Mouse (Mus musculus) CD4-positive, CD25-positive, alpha-beta regulatory T cell, adult 2 months (primary cell): ENCODE data around the gene Garnl3.

ENCODE experiments used
- DNase-seq: peaks from one replicate; pipeline ENCODE4 v3.0.0-alpha.2; 2012; ENCODE audit warnings: low read depth, low spot score

Garnl3 gene

DNA sequence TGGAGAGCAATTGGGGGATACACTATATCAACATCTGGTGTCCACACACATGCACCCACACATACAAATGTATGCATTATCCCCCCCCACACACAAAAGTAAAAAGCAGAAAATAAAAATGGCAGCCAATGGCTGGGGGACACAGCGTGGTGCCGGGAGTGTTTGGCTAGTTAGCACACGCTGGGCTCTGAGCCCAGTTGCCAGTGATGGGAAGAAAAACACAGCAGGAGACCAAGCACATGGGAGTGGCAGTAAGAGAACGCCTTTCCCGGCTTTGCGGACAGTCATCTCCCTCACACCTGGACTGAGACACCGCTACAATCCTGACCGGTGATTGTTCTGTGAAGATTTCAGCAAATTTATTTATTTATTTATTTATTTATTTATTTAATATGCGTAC, 160.2 kb downstream of the Garnl3 start:
- no peak for DNase-seq

DNA sequence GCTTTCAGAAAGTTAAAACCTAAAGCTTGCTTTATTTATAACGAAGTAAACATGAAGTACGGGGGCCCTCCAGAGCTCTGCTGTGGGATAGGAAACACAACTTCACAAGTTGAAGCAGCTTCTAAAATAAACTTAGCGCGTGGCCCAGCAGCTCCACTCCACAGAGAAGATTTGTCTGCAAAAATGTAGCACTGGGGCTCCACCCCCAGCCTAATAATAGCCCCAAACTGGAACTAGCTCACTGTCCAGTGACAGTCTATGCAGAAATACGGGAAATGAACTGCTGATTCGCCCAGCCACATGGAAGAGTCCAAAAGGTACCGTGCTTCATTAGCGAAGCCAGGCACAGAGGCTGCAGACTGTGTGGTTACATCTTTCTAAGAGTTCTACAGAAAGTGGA, 162.1 kb downstream of the Garnl3 start:
- no peak for DNase-seq

DNA sequence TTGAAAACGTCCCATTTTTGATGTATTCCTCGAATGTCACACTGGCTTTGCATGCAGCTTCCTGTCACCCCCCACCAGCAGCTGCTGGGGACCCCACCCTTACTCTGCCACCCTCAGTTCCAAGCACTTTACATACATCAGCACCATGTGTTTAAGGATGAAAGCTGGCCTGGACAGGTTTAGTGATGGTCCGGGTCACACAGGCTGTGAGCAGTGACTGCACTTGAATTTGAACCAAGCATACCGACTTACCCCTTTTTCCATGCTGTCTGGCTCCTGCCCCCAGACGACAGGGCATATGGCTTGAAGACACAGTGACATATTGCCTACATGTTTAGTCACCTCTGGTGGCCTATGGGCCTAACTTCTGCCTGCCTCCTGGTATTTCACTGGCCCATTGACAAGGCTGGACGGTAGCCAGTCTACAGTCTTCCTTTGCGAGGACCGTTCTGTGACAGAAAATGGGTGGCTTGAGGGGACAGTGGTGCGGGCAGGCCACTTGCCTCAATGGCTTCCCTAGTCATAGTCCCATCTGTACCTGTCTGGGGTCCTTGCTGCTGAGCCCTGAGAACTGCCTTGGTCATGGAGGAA, 163.3 kb downstream of the Garnl3 start:
- DNase-seq, result no peak

DNA sequence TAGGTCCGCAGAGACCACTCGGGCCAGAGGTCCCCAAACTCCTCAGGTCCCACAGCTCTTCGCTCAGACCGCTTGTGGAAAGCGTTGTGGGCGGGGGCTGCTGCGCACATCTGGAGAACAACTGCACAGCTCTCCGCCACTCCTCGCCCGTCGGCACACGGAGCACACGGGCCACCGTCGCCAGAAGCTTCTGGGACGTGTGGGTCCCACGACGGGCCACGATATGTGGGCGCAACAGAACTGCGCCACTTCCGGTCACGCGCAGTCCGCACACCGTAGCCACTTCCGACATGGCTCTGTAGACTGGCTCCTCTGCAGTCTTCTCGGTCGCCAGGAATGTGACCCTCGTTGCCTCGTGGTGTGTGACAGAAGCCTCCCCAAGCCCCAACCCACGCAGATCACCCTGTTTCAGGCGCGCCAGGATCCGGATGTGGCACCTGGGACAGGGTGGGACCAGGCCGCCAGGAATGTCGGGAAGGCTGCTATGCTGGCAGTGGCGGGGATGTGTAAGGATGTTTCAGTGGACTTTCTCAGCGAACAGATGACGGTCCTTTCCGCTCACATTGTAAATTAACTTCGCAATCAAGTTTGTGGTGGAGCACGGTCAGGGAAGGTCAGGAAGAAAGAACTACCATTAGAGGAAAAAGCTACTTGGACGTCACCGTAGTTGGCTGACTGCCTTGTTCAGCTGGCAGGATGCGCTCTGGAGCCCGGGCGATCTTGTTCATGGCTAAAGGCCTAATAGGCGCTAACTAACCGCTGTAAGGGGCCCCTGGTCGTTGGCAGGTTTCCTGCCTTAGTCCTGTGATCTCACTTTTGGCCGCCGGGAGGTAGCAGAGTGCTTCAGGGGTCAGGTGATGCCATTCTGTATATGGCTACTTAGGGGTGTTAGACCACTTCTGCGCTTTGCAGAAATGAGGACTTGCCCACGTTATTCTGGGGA, 164.5 kb downstream of the Garnl3 start:
- peak; percentile 90 for DNase-seq

DNA sequence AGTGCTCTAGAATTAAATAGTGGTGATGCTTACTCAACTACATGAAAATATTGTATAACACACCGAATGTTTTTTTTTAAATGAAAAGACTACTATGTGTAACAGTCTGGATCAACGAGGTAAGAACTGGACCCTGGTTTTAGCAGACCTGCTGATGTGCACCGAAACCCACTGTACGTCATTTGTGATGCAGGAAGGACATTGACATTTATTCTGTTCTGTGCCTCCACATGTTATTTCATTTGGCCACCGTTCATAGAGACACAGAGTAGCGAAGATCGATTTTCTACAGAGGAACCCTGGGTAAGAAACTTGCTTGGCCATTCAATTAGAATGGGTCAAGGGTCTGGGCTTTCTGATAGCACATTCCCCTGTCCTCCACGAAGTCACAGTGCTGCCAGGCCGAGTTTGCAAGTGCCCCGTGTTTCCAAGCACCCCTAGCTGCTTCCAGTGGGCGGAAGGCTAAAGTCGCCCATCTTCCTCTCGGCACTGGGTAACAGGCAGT, 165.2 kb downstream of the Garnl3 start:
- peak; percentile 42 for DNase-seq

DNA sequence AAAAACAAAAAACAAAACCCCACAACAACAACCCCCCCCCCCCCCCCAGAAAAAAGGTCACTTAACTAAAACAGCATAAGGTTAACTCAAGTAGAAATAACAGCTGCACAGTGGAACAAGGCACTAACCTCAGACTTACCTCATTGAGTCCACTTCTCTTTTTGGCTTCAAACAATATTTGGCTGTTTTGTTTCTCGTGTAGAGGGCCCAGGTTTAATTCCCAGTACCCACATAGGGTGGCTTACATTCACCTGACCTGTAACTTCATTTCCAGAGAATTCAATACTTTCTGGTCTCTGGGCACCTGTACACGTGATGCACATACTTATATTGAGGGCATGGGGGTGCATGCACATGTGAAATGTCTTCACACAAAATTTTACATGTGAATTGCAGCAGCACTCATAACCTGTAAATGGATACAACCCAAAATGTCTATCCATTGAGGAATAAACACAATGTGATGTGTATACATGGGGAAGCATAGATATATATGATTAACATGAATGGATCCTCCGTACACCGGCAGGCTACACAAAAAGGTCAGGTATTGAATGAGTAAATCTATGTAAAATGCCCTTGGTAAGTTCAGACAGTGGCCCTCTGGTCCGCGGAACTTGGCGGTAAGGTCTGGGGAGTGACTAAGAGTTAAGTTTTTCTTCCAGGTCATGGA, 165.8 kb downstream of the Garnl3 start:
- peak; percentile 8 for DNase-seq

DNA sequence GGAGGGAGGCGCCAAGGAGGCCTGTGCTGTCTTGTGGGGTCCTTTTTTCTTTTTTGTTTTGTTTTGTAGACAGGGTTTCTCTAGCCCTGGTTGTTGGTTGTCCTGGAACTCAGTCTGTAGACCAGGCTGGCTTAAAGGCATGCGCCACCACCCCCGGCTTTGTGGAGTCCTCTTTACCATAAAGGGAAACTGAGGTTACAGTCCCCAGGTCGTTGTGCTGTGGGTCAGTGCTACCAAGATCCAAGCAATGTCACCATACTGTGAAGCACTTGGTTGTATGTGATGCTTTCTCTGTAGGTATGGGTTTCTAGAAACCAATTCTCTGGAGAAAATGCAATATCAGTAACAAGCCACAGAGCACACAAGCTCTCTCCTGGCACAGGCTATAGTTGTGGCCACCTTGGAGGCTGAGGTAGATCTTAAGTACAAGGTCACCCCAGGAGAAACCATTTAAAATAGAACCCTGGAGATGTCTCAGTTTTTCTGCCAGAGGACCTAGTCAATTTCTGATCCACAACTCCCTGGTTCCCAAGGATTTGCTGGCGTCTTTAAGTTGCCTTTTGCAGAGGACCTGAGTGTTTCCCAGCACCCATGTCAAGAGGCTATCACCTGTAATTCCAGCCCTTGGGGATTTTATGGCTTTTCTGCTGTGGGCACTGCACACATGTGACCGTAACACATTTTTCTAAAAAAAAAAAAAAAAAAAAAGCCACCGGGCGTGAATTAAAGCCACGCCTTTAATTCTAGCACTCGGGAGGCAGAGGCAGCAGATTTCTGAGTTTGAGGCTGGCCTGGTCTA, 166.6 kb downstream of the Garnl3 start:
- no peak for DNase-seq

DNA sequence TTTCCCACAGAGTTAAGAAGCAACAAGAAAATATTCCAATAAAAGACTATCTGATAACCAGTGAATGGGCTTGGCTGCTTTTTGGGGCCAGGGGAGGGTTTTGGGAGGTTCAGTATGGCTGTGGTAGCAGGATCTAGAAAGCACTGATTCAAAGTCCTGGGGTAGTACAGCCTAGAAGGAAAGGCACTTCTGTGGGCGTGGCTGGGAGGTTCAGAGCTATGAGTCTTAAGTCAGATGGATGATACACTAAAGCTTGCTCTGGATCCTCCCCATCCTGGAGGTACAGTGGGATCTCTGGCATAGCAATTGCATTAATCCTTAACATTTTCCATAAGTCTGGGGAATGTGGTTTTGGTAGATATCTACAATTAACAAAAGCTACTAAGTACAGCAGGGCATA, 167.5 kb downstream of the Garnl3 start:
- peak; percentile 13 for DNase-seq

DNA sequence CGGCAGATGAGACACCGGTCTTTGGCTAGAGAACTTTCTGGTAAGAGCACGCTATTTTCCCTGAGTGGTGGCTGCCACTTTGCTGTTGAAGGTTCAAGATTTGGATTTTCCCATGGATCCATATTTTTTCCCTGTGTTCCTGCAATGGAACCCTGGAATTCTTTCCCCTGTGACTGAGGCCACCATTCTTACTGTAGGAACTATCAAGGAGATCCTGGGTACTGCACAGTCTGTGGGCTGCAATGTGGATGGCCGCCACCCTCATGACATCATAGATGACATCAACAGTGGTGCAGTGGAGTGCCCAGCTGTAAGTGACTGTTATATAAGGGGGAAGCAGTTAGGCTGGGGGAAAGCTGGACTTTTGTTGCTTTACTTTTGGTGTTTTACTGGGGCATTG, 167.9 kb downstream of the Garnl3 start:
- no peak for DNase-seq

DNA sequence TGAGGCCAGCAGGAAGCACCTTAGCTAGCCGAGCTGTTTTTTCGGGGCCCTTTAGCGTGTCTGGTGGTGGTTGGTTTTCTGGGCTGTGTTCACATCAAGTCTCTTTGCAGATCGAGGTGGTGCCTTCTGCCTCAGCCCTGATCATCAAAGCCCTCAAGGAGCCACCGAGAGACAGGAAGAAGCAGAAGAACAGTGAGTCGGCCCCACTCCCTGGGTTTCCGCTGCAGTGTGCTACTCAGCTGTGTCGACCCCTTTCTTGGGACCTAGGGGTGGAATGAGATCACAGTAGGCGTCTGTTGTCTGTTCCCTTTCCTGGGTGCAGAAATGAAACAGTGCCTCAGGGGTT, 168.6 kb downstream of the Garnl3 start:
- DNase-seq, result peak; percentile 63

DNA sequence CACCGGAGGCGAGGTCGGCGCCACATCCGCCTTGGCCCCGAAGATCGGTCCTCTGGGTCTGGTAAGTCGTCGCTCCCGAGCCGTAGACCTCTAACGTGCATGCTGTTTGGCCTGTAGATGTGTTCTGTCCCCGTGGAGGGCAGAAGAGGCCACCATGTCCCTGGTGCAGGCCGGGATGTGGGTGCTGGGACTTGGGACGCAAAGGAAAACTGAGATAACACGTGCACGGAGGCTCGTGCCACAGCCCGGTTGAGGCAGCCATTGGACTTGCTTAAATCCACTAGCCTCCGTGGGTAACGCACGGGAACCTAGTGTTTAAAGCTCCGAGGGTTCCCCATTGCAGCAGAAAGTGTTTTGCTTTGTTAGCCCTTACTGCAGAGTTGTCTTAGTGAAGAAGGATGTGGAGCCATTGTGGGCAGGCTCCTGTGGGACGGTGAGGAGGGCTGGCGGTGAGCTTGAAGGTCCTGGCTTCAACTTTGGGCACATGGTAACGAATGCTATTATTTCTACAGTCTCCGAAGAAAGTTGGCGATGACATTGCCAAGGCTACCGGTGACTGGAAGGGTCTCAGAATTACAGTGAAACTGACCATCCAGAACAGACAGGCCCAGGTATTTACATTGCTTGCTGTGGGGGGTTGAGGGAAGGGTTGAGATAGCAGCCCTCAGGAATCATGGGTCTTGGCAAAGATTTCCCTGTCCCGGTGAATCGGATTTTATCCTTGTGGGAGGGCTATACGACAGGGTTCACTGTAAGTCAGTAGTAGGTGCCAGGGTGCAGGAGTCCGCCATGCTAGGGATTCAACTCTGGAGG, 169.2 kb downstream of the Garnl3 start:
- DNase-seq, result no peak

DNA sequence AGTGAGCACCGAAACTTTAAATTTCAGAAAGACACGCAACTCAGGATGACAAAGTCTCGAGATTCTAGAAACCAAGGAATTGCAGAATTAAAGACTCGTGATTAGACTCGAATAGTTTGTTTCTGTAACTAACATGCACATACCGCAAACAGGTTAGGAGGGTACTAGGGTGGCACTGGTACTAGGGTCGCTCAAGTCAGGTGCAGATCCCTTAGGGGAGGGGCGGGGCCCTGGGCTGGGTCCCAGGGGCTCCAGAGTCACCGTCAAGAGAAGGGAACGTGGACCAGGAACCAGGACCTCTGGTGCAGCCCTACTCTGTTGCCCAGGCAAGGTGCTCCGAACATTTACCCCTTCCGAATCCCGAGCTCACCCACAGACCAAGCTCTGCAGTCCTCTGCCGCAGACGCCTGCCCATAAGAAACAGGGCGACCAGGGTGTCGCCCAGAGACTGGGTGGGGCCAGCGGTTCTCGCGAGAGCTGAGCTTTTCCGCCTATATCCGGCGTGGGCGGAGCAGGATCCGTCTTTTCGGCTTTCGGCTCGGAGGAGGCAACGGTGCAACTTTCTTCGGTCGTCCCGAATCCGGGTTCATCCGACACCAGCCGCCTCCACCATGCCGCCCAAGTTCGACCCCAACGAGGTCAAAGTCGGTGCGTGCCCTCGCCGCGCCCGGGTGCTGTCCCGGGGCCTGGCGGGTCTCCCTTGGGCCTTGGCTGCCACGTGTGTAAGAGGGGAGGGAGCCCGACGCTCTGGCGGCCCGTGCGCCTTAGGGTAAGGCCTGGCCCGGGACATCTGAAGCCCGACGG, 170.1 kb downstream of the Garnl3 start, which contains the start of the genes Rpl12 and Lrsam1:
Gene Rpl12 (plus strand): TSS at position 368 of the 804 bp plus-strand sequence.
Gene Lrsam1 (minus strand): TSS at position 423 of the 804 bp plus-strand sequence.
- peak; percentile 97 for DNase-seq

DNA sequence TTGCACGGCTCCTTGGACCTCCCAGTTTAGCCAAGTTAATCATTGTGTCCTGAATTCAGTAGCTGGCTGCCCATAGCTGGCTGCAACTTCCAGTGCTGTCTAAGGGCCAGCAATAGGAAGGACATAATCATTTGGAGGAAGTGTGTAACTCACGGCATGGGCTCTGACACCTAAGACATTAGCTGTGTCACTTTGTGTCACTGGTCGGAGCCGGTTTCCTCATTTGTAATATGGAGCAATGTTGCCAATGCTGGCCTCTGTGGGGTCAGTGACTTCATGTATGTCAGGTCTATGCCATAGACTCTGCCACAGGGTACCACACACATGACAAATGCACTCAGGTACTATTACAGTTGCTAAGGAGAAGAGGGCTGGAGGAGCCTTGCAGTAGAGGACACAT, 171.2 kb downstream of the Garnl3 start:
- no peak for DNase-seq

DNA sequence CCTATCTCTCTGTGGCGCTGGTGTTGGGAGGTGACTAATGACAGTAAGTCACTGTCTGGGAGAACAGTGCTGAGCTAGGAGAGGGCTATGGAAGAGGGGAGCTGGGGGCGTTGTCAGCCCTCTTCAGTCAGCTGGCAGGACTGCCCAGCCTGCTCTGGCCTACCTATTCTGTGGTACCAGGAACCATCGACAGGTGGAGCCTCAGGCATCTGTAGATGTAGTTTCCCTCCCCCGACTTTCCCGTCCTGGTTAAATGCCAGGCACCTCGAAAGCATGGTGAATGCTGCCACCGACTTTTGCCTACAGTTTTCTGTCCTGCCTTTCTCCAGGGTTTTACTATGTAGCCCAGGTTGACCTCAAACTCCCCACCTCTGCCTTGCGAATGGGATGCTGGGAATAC, 174.1 kb downstream of the Garnl3 start:
- peak; percentile 45 for DNase-seq

DNA sequence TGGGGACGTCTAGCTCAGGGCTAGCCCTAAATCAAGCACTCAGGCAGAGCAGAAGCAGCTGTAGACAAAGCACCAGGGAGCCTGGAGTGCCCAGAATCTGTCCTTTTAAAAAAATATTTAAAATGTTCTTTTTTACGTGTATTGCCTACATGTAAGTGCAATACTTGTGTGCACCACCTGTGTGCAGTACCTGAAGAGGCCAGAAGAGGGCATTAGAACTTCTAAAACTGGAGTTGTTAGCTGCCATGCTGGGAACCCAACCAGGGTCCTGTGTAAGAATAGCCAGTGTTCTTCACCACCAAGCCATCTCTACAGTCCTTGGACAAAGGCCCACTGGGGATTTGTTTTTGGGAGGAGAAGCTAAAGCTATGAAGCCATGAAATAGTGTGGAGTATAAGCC, 176.9 kb downstream of the Garnl3 start:
- peak; percentile 35 for DNase-seq

DNA sequence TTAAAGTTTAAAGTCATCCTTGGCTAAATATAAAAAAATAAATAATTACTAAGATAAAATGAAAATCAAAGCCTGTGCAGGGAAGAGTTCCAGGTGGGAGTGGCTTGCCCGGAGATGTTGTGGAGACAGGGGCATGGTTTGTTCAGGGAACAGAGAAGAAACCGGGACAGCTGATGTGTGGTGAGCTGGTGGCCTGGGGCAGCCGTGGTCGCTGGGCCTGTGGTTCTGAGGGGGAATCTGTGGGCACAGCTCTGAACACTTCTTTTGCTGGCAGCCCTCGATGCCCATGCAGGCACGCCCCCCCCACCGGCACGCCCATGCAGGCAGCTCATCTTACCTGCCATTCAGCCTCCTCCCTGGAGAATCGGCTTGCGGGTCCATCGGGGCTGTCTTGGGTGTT, 184.0 kb downstream of the Garnl3 start:
- DNase-seq, result no peak

DNA sequence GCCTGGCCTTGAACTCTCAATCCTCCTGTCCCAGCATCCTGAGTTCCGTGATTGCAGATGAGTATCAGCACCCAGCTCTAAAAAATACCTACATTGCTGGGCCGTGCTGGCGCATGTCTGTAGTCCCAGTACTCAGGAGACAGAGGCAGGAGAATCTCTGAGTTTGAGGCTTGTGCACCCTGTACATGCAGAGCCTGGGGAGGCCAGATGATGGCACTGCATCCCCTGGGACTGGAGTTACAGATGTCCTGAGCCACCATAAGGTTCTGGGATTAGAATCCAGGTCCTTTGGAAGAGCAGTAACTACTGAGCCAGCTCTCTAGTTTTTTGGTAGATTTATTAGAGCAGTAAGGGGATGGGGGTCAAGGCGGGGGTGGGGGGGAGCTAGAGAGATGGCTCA, 191.0 kb downstream of the Garnl3 start:
- DNase-seq, result no peak

DNA sequence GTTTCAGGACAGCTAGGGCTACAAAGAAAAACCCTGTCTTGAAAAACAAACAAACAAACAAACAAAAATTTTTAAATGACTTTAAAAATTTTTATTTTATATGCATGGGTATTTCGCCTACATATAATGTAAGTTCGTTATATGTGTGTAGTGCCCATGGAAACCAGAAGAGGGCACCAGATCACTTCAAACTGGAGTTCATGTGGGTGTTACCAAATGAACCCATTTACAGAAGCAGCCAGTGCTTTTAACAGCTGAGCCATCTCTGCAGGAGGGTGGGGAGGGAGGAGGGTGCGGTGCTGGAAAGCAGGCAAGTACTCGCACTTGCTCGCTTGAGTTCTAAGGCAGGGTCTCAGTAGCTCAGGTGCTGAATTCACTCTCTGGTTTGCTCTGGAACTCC, 192.0 kb downstream of the Garnl3 start:
- peak; percentile 70 for DNase-seq

DNA sequence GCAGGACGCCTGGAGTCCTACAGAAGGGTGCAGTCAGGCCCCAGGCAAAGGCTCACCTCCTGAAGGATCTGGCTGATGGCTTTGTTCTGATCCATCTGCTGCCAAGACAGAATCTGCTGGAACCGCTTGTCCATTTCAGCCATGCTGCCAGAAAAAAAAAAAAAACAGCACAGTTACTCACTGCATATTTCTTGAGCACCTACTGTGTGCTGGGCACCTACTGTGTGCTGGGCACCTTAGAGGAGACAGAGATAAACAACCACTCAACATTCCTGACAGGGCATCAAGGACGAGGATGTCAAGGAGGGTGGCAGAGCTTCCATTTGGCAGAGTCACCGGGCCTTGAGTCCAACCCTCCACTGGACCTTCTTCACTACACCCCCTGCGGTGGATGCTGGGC, 192.7 kb downstream of the Garnl3 start:
- DNase-seq, result no peak
